Mouse (Mus musculus): ENCODE measurements around the gene Ugt1a8. TPM values are rescaled to one million over a fixed set of nuclear protein-coding genes. Genes with fewer than 3 reads are reported as not detected.

The Ugt1a8 gene
- polyA plus RNA-seq, 1 experiment from 2014 or later, result not detected

- Histone ChIP-seq H3K27me3 (replicated peaks; ENCODE audit: control insufficient read depth, insufficient read depth, low read length) (no peaks in the 10 kb centered on the region), H3K9ac (replicated peaks; ENCODE audit: low read depth, low read length) (no peak overlapping the region), H3K4me3 (replicated peaks; ENCODE audit: low read length) (no peak overlapping the region), H3K4me1 (replicated peaks; ENCODE audit: control insufficient read depth, insufficient read depth, low read length) (no peaks in the 10 kb centered on the region), H3K36me3 (ENCODE audit: control insufficient read depth, insufficient read depth) (no peaks in the 10 kb centered on the region), H3K4me2 (ENCODE audit: low read length) (no peak overlapping the region), H3K27ac (ENCODE audit: low read length) (no peak overlapping the region), H3K9me3 (ENCODE audit: control insufficient read depth, low read length) (peaks cover 92% of the 10 kb centered on the region)
- 44% methylated on average over 5 of the region's 5 CpGs for WGBS
- no peak for ATAC-seq
Measured at GRCm38 (mm10) chr1:88234646-88235045, 147.0 kb downstream of the Ugt1a8 start.

GRCm38 (mm10) chr1:88235046-88235893 lies 147.7 kb downstream of the Ugt1a8 start:
- Histone ChIP-seq H3K9me3 (ENCODE audit: control insufficient read depth, low read length) (peaks cover 92% of the 10 kb centered on the region), H3K4me2 (ENCODE audit: low read length) (no peak overlapping the region), H3K27ac (ENCODE audit: low read length) (no peak overlapping the region), H3K9ac (replicated peaks; ENCODE audit: low read depth, low read length) (no peak overlapping the region), H3K4me1 (replicated peaks; ENCODE audit: control insufficient read depth, insufficient read depth, low read length) (no peaks in the 10 kb centered on the region), H3K36me3 (ENCODE audit: control insufficient read depth, insufficient read depth) (no peaks in the 10 kb centered on the region), H3K4me3 (replicated peaks; ENCODE audit: low read length) (no peak overlapping the region), H3K27me3 (replicated peaks; ENCODE audit: control insufficient read depth, insufficient read depth, low read length) (no peaks in the 10 kb centered on the region)
- 62% methylated on average over 11 of the region's 11 CpGs for WGBS
- ATAC-seq, result no peak

- 64% methylated on average over 4 of the region's 4 CpGs for WGBS
Measured at GRCm38 (mm10) chr1:88235894-88236415, 148.3 kb downstream of the Ugt1a8 start.

GRCm38 (mm10) chr1:88237311-88237710 lies 149.7 kb downstream of the Ugt1a8 start:
- H3K27ac ChIP-seq (ENCODE audit: low read length), result no peak overlapping the region
- H3K4me2 ChIP-seq (ENCODE audit: low read length), result no peak overlapping the region
- WGBS, result 77% methylated on average over 5 of the region's 5 CpGs
- no peak for ATAC-seq
- H3K9ac ChIP-seq (replicated peaks; ENCODE audit: low read depth, low read length), result no peak overlapping the region
- peaks cover 87% of the 10 kb centered on the region for H3K9me3 ChIP-seq (ENCODE audit: control insufficient read depth, low read length)
- H3K4me1 ChIP-seq (replicated peaks; ENCODE audit: control insufficient read depth, insufficient read depth, low read length), result no peaks in the 10 kb centered on the region
- no peak overlapping the region for H3K4me3 ChIP-seq (replicated peaks; ENCODE audit: low read length)
- no peaks in the 10 kb centered on the region for H3K27me3 ChIP-seq (replicated peaks; ENCODE audit: control insufficient read depth, insufficient read depth, low read length)
- no peaks in the 10 kb centered on the region for H3K36me3 ChIP-seq (ENCODE audit: control insufficient read depth, insufficient read depth)

More at GRCm38 (mm10) chr1:88235894-88236415, 148.3 kb downstream of the Ugt1a8 start:
- no peaks in the 10 kb centered on the region for H3K4me1 ChIP-seq (replicated peaks; ENCODE audit: control insufficient read depth, insufficient read depth, low read length)
- peaks cover 93% of the 10 kb centered on the region for H3K9me3 ChIP-seq (ENCODE audit: control insufficient read depth, low read length)
- no peak overlapping the region for H3K27ac ChIP-seq (ENCODE audit: low read length)
- H3K4me2 ChIP-seq (ENCODE audit: low read length), result no peak overlapping the region
- H3K27me3 ChIP-seq (replicated peaks; ENCODE audit: control insufficient read depth, insufficient read depth, low read length), result no peaks in the 10 kb centered on the region
- no peak overlapping the region for H3K9ac ChIP-seq (replicated peaks; ENCODE audit: low read depth, low read length)
- H3K36me3 ChIP-seq (ENCODE audit: control insufficient read depth, insufficient read depth), result no peaks in the 10 kb centered on the region
- no peak overlapping the region for H3K4me3 ChIP-seq (replicated peaks; ENCODE audit: low read length)
- ATAC-seq, result no peak

GRCm38 (mm10) chr1:88238771-88239170 lies 151.2 kb downstream of the Ugt1a8 start:
- Histone ChIP-seq H3K9ac (replicated peaks; ENCODE audit: low read depth, low read length) (no peak overlapping the region), H3K36me3 (ENCODE audit: control insufficient read depth, insufficient read depth) (no peaks in the 10 kb centered on the region), H3K9me3 (ENCODE audit: control insufficient read depth, low read length) (peaks cover 85% of the 10 kb centered on the region), H3K4me3 (replicated peaks; ENCODE audit: low read length) (no peak overlapping the region), H3K27ac (ENCODE audit: low read length) (no peak overlapping the region), H3K27me3 (replicated peaks; ENCODE audit: control insufficient read depth, insufficient read depth, low read length) (no peaks in the 10 kb centered on the region), H3K4me1 (replicated peaks; ENCODE audit: control insufficient read depth, insufficient read depth, low read length) (no peaks in the 10 kb centered on the region), H3K4me2 (ENCODE audit: low read length) (no peak overlapping the region)
- 80% methylated on average over 6 of the region's 6 CpGs for WGBS
- no peak for ATAC-seq

GRCm38 (mm10) chr1:88240072-88240471 lies 152.5 kb downstream of the Ugt1a8 start:
- WGBS, result 78% methylated on average over 5 of the region's 5 CpGs
- no peak overlapping the region for H3K9ac ChIP-seq (replicated peaks; ENCODE audit: low read depth, low read length)
- no peak overlapping the region for H3K27ac ChIP-seq (ENCODE audit: low read length)
- ATAC-seq, result no peak
- H3K27me3 ChIP-seq (replicated peaks; ENCODE audit: control insufficient read depth, insufficient read depth, low read length), result no peaks in the 10 kb centered on the region
- peaks cover 86% of the 10 kb centered on the region for H3K9me3 ChIP-seq (ENCODE audit: control insufficient read depth, low read length)
- no peak overlapping the region for H3K4me2 ChIP-seq (ENCODE audit: low read length)
- H3K4me3 ChIP-seq (replicated peaks; ENCODE audit: low read length), result no peak overlapping the region
- no peaks in the 10 kb centered on the region for H3K36me3 ChIP-seq (ENCODE audit: control insufficient read depth, insufficient read depth)
- no peaks in the 10 kb centered on the region for H3K4me1 ChIP-seq (replicated peaks; ENCODE audit: control insufficient read depth, insufficient read depth, low read length)

- H3K9ac ChIP-seq (replicated peaks; ENCODE audit: low read depth, low read length), result no peak overlapping the region
- no peak overlapping the region for H3K27ac ChIP-seq (ENCODE audit: low read length)
- H3K4me2 ChIP-seq (ENCODE audit: low read length), result no peak overlapping the region
- ATAC-seq, result no peak
- WGBS, result 71% methylated on average over 4 of the region's 4 CpGs
- H3K27me3 ChIP-seq (replicated peaks; ENCODE audit: control insufficient read depth, insufficient read depth, low read length), result no peaks in the 10 kb centered on the region
- H3K4me1 ChIP-seq (replicated peaks; ENCODE audit: control insufficient read depth, insufficient read depth, low read length), result no peaks in the 10 kb centered on the region
- no peak overlapping the region for H3K4me3 ChIP-seq (replicated peaks; ENCODE audit: low read length)
- H3K36me3 ChIP-seq (ENCODE audit: control insufficient read depth, insufficient read depth), result no peaks in the 10 kb centered on the region
- H3K9me3 ChIP-seq (ENCODE audit: control insufficient read depth, low read length), result peaks cover 86% of the 10 kb centered on the region
Measured at GRCm38 (mm10) chr1:88240579-88240978, 153.0 kb downstream of the Ugt1a8 start.

GRCm38 (mm10) chr1:88243861-88244260 lies 156.2 kb downstream of the Ugt1a8 start:
- no peaks in the 10 kb centered on the region for H3K27me3 ChIP-seq (replicated peaks; ENCODE audit: control insufficient read depth, insufficient read depth, low read length)
- no peak for ATAC-seq
- H3K9ac ChIP-seq (replicated peaks; ENCODE audit: low read depth, low read length), result no peak overlapping the region
- H3K4me3 ChIP-seq (replicated peaks; ENCODE audit: low read length), result no peak overlapping the region
- H3K4me1 ChIP-seq (replicated peaks; ENCODE audit: control insufficient read depth, insufficient read depth, low read length), result no peaks in the 10 kb centered on the region
- H3K9me3 ChIP-seq (ENCODE audit: control insufficient read depth, low read length), result peaks cover 90% of the 10 kb centered on the region
- no peaks in the 10 kb centered on the region for H3K36me3 ChIP-seq (ENCODE audit: control insufficient read depth, insufficient read depth)
- 67% methylated on average over 5 of the region's 5 CpGs for WGBS
- no peak overlapping the region for H3K27ac ChIP-seq (ENCODE audit: low read length)
- no peak overlapping the region for H3K4me2 ChIP-seq (ENCODE audit: low read length)

- Histone ChIP-seq H3K9ac (replicated peaks; ENCODE audit: low read depth, low read length) (no peak overlapping the region), H3K36me3 (ENCODE audit: control insufficient read depth, insufficient read depth) (no peaks in the 10 kb centered on the region), H3K27me3 (replicated peaks; ENCODE audit: control insufficient read depth, insufficient read depth, low read length) (no peaks in the 10 kb centered on the region), H3K9me3 (ENCODE audit: control insufficient read depth, low read length) (peaks cover 90% of the 10 kb centered on the region), H3K4me1 (replicated peaks; ENCODE audit: control insufficient read depth, insufficient read depth, low read length) (no peaks in the 10 kb centered on the region), H3K4me2 (ENCODE audit: low read length) (no peak overlapping the region), H3K4me3 (replicated peaks; ENCODE audit: low read length) (no peak overlapping the region), H3K27ac (ENCODE audit: low read length) (no peak overlapping the region)
- ATAC-seq, result no peak
- WGBS, result 77% methylated on average over 6 of the region's 6 CpGs
Measured at GRCm38 (mm10) chr1:88245881-88246280, 158.3 kb downstream of the Ugt1a8 start.
